Mouse (Mus musculus) heart, adult 9 months (tissue): Measurements from ENCODE around the gene Sprtn.
A peak's percentile ranks its signal among the peaks of the same experiment; 100 is the strongest.

Experiments used
- DNase-seq, 2 experiments: peaks; one replicate each; pipeline ENCODE4 v3.0.0; 2022; ENCODE audit warnings: low spot score in 2 of 2

Gene Sprtn

GRCm38 (mm10) chr8:124903198-124903597, 5.5 kb downstream of the Sprtn start:
- DNase-seq = no peak

GRCm38 (mm10) chr8:124905482-124905881, 7.8 kb downstream of the Sprtn start:
- DNase-seq = no peak

- DNase-seq = peak; percentile 57 to 74
These were observed 12.2 kb downstream of the Sprtn start for GRCm38 (mm10) chr8:124909936-124910335.

DNA sequence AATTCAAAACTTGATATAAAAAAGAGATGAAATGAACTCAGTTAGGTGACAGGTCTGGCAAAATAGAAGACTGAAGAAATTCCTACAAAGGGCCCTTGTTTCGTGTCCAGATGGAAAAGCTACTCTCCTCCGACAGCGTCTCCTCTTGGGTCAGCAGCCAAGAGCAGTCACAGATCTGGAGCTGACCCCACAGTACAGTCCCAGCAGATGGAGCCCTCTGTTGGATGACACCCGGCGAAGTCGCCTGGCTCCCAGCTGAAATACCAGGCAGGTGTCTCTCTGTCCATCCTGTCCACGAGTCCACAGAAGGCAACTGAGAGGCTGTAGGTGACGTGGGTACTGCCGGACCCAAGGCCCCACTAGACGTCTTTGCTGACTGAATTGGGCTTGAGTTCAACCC, 12.7 kb downstream of the Sprtn start:
- no peak for DNase-seq

DNA sequence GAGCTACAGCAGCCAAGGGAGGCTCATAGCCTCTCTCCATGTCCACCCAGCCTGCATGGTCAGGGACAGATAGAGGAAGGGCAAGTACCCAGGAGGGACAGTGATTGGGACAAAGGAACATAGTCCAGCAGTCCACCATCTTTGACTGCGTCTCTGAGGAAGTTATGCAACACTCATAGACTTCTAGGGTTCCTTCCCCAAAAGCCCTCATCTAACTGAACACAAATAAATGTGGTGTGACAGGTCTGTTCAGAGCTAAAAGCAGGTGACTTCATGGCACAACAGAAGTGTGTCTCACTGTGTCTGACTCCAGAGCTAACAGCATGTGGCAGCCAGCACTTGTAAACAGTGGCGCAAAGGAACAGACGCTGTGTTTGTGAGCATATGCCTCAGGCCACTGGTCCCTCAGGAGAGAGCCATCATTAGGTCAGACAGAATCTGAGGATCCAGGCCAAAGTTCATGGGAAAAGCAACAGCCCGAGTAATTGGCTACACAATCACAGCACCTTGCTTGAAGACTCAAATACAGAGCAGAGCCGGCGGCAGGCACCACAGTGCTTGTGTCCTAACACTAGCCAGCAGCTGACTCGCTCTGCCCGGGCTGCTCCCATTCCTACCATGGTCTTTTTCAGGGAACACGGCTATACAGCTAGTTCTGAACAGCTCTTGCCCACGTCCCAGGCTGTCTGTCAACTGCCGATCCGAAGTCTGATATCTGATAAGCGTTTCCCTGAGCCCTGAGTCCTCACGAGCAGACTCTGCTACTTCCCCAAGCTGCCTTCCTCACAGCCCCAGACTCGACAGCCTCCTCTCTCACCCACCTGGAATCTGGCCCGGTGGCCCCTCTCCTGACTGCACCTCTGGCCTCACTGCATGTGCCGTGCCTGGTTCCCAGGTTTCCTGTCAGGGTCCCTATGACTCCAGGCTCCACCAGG, 14.5 kb downstream of the Sprtn start:
- DNase-seq = no peak

DNA sequence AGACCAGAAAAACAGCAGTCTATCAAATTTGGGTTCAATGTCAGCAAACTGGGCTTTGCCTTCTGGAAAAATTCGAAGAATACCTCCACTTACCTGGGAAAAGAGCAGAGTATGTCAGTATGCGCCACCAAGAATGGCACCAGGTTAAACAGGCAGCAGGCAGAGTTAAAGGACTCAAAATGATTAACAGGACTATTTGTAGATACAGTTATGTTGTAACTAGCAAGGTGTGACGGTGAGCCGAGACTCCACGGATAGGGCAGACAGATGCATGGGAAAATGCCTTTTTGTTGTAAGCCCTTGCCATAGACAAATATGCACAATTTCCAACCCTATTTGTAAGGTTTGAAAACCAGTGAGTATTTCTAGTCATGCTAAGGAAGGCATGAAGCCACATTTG, 16.4 kb downstream of the Sprtn start:
- DNase-seq = no peak

DNA sequence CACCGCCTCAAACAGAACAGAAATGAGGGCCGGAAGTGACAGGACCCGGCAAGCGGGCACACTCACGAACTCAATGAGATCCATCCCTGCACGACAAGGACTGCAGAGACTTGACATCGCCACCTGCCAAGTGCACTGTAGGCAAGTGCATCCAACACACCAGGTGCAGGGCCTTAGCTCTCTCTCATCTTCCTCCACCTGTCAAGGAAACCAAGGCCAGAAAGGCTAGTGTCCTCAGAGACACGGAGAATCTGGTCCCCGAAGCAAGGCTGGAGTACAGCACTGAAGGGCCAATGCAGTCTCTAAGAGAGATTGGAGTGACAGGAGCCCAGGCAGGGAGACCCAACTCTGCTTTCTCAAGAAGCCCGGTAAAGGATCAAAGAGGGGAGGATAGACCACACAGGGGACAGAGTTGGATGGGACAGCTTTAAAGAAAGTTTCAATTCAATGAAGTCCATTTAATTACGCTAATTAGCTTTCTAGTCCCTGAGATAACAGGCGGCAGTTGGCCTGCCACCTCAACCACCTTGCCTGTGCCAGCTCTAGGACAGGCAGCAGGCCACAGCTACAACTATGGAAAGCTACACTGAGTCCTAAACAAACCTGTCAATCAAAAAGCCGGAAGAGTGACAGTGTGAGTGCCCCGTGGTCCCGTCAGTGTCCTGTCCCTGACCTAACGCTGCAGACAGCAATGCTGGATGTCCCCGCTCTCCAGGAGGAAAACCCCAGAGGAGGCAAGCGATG, 20.2 kb downstream of the Sprtn start:
- DNase-seq = no peak

DNA sequence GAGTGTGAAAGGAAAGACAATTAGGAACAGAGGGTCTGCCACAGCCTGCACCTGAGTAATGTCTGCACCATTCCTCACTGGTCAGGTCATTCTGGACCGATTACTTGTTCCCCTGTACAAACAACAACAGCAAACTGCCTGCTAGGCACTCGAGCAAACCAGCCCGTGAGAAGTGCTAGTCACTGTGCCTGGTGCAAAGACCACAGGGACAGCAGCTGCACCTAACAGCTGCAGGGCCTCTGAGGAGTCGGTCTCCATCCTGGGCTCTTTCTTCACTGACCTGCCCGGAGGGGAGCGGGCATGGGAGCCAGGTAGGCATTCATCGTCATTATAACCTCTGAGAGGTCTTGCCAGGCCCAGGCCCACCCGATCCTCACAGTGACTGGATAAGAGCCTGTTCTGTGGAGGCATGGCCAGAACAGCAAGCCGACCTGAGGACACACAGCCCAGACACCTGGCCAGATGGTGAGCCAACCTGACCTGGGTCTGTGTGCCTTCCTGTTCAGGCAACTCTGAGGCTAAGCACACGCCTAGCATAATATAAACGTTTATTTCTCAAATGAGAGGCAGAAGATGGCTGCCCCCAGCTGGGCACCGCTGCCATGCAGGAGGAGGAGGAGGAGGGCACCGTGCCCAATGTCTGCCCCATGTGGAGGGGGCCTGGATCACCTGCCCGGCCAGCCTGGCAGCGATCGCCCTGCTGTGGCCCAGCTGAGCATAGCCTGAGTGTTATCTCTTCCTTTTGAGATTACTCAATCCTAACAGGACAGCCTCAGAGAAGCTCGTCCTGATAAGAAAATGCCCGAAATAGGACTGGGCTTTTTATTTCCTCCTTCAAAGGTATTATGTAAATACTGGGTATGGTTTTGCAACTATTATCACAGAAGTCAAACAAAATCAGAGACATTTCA, 23.9 kb downstream of the Sprtn start:
- DNase-seq = peak; percentile 54 to 63

- no peak for DNase-seq
These were observed 24.9 kb downstream of the Sprtn start for GRCm38 (mm10) chr8:124922490-124923089.

- DNase-seq = peak; percentile 60 to 76
These were observed 26.4 kb downstream of the Sprtn start for GRCm38 (mm10) chr8:124923971-124924652.

DNA sequence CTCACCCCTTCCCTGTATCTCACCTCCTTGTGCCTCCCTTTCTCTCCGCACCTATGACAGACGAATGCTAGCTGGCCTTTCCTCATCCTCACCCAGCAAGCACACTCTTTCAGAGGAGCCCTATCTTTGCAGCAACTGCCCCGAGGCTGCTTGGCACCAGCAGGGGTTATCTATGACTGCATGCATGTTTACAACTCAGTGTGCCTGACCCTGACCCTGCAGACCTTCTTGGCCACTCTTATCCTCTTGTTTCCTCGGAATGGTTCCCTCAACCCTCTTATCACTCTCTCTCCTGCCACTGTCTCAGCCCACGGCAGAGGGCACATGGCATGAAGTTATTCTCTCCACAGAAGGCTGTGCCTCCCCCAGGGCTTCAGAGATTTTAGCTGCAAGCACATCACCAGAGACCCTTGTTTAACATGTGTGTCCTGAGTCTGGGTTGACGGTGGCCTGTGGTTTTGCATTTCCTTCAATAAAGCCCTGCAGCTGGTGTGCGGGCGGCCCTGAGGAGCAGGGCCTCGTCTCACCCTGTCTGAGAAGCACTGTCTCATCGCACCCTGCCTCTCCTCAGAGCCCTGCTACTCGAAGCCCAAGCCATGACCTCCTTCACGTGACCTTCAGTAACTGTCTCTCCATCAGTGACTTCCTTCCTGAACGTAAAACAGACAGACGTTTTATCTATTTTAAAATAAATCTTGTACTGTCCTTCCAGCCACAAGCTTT, 28.0 kb downstream of the Sprtn start:
- DNase-seq = no peak

DNA sequence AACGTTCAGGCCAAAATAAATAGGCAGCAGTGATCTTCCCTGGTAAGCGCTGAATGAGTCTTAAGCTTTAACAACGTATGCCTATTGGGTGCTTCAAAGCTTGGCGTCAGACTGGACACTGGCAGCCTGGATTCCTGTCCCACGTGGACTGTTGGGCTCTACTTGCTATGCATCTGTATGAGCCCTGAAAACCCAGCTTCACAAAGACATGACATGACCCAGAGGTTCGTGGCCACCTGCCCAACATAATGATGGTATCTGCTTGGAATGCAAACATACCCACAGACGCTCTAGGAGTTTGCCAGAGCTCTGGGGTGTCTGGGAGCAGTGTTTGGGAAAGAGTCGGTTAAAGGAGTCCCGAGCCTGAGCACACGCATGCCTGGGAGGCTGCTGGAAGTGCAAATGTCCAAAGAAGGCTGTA, 28.7 kb downstream of the Sprtn start:
- peak; percentile 71 to 80 for DNase-seq

DNA sequence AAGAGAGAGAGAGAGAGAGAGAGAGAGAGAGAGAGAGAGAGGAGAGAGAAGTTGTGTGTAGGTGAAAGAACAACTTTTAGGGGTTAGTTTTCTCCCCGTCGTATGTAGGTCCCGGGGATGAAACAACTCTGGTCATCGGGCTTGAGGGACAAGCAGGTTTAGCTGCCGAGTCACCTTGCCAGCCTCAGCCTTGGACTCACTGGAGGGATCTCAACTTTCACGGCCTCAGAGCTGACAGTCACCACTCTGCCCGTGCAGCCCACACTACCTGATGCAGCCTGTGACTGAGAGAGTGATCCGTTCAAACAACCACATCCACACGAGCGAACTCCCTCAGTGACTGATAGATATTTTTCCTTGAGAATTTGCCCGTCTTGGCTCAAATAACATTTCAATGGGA, 31.3 kb downstream of the Sprtn start:
- no peak for DNase-seq

GRCm38 (mm10) chr8:124930086-124930485, 32.4 kb downstream of the Sprtn start:
- no peak for DNase-seq

DNA sequence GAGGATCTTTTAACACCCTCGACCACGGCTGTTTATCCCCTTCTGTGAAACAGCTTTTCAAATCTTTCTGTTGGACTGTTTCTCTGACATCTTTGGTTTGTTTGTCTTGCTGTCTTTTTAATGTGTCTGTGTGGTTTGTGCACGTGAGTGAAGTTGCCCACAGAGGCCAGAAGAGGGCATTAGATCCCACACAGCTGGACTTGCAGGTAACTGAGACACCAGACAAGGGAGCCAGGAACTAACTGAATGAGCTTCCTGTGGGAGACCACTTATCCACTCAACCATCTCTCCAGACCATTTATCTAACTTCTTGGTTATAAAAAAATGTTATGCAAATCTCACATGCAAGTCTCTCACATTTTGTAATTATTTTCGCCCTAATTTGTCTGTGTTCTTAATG, 33.0 kb downstream of the Sprtn start:
- DNase-seq = no peak

DNA sequence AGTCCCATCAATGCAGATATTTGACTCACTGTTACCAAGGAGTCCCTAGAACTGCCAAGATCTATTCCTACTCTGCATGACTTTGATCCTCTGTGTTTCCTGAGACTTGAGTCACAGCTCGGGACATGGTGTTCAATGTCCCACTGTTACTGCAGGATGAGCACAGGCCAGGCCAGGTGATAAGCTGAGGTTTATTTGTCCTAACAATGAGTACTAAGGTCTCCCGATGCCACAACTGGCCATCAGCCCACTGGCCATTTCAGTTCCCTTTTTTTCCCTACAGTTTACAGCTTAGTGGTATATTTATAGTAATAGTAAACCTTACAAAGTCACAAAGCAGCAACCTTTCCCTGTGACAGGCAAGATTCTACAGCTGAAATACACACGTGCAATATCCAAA, 34.7 kb downstream of the Sprtn start:
- no peak for DNase-seq

DNA sequence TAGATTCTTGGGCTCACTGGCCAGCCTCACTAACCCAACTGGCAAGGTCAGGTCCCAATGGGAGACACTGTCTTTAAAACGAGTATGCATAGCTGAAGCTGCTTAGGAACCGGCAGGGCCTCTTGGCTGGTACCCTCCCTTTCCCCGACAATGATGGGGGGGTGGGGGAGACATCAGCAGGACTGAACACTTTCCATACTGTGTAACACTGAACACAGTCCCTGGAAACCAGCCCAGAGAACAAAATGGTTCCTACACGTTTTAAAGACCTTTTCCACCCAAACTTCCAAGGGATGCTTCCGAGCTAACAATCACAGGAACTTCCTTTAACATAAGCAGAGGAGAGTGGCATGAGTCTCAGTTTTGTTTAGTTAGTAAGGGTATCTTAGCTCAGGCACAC, 37.4 kb downstream of the Sprtn start:
- DNase-seq = no peak

DNA sequence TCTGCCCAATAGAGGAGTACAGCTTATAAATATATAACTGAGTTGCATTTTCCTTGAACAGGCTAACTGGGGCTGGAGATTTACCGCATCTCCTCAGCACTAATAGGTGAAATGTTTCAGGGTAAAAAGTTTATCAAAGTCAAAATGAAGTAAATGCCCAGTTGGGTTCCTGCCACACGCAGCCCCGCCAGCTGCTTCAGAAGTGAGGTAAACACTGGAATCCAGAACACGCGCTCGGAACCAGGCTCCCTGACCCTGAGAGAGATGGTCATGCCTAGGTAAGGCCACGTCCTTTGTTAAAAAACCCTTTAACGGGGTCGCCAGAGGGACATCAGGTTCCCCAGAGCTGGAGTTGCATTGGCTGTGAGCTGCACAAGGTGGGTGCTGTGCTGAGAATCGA, 39.0 kb downstream of the Sprtn start:
- DNase-seq = no peak

GRCm38 (mm10) chr8:124937293-124937692, 39.6 kb downstream of the Sprtn start:
- peak in 1 of 2 experiments; percentile 58 for DNase-seq

- no peak for DNase-seq
These were observed 46.1 kb downstream of the Sprtn start for GRCm38 (mm10) chr8:124943801-124944200.
